Mouse (Mus musculus) heart, adult 2 months (tissue): Measurements from ENCODE around the gene Cdiptos. TPM values are rescaled to one million over a fixed set of nuclear protein-coding genes. Genes with fewer than 3 reads are reported as not detected.

Experiments used
- DNase-seq, 2 experiments: peaks; one replicate each; pipeline ENCODE4 v3.0.0; 2021
- H3K27ac ChIP-seq: fragments of 200-600 bp; 2 replicates; pipeline ENCODE4 v1.8.1; 2022
- H3K27me3 ChIP-seq: fragments of 200-500 bp; 2 replicates; pipeline ENCODE4 v1.6.1; 2012; ENCODE audit warnings: mild to moderate bottlenecking, low read length, inconsistent platforms, mixed read lengths; ENCODE audit not compliant: control insufficient read depth, insufficient read depth
- H3K36me3 ChIP-seq: fragments of 200-500 bp; 2 replicates; pipeline ENCODE4 v1.6.1; 2012; ENCODE audit warnings: low read length, inconsistent platforms; ENCODE audit not compliant: control insufficient read depth, insufficient read depth
- H3K4me1 ChIP-seq: fragments of 200-500 bp; 2 replicates; pipeline ENCODE4 v1.6.1; 2011; ENCODE audit warnings: low read length; ENCODE audit not compliant: control insufficient read depth, insufficient read depth
- H3K4me3 ChIP-seq: fragments of 200-600 bp; 2 replicates; pipeline ENCODE4 v1.8.1; 2022
- H3K79me2 ChIP-seq: fragments of 200-500 bp; replicated peaks from 2 replicates; pipeline ENCODE4 v1.6.1; 2012; ENCODE audit warnings: mild to moderate bottlenecking, inconsistent platforms, low read length, moderate library complexity, mixed read lengths; ENCODE audit not compliant: control insufficient read depth, insufficient read depth
- H3K9ac ChIP-seq: fragments of 200-500 bp; 2 replicates; pipeline ENCODE4 v1.6.1; 2012; ENCODE audit warnings: low read depth, mild to moderate bottlenecking, control low read depth, inconsistent platforms, low read length, mixed read lengths
- CTCF ChIP-seq: fragments of 200-600 bp; IDR thresholded peaks from 2 replicates; pipeline ENCODE4 v1.8.1; 2022; ENCODE audit warnings: antibody characterized with exemption, mild to moderate bottlenecking, moderate library complexity
- EP300 ChIP-seq: fragments of 200-500 bp; IDR thresholded peaks from 2 replicates; pipeline ENCODE4 v1.6.1; 2011; ENCODE audit warnings: low read depth, low read length, control low read depth; ENCODE audit not compliant: insufficient read depth
- POLR2A ChIP-seq: fragments of 200-500 bp; IDR thresholded peaks from 2 replicates; pipeline ENCODE4 v1.6.1; 2011; ENCODE audit warnings: mild to moderate bottlenecking, low read depth, low read length, control low read depth; ENCODE audit not compliant: insufficient read depth
- WGBS: fragments of 180-500 bp; shearing (Covaris S2); methylation state at CpG from one replicate; pipeline ENCODE4 v1.1.7; 2018; 5-methylcytosine and 5-hydroxymethylcytosine counted together
- intact Hi-C: fragments of 180-260 bp; cut with DNase I; formaldehyde crosslinking; loops from one replicate; pipeline ENCODE4 v1.15.1; 2025
- polyA plus RNA-seq: library from polyadenylated mRNA; depleted of rRNA; stranded (reverse); fragments of >200 nt; gene quantifications from 2 replicates; pipeline ENCODE4 v1.2.3, GENCODE M21; 2012
- total RNA-seq, 2 experiments: library from RNA; stranded (reverse); gene quantifications; 2 replicates each; pipeline ENCODE4 v1.2.3; 2021

Cdiptos gene
- total and polyA plus RNA-seq, 3 experiments: 0.39 to 2.5 TPM; not detected in 1

DNA sequence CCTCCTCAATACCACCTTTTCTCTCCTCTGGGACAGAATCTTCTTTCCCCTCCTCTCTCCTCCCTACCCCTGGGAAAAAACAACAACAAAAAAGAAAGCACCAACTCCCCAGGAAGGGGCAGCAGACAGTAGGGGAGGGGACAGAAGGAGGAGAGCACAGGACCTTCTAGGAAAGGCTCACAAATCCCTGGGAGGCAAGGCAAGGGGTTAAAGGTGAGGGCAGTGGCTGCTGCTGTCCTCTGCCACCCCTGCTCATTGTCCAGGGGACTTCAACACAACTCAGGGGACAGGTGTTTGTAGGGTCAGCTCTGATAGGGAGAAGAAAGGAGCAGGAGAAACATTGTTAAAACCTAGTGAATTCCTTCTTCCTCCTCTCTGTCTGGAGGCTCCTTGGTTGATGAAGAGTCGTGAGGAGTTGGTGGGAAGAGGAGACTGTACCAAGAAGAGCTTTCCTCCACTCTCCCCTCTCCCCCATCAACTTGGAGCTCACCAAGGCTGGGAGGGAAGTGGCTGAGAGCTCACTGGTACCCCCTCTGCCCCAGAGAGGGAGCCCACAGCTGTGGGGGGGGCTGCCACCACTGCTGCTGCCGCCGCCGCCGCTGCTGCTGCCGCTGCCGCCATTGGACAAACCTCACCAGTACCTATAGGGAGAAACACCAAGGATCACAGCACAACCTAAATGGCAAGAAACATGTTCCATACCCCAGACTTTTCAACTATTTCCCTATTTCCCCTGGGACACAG is 46.8 kb upstream of the Cdiptos start:
- peaks cover 3% of the 10 kb centered on the region; the same call in 1 of the 2 replicates for H3K36me3 ChIP-seq
- DNase-seq: no peak
- 81% methylated on average over 7 of the region's 7 CpGs for WGBS
- no peak overlapping the region for H3K9ac ChIP-seq
- peaks cover 7% of the 10 kb centered on the region for H3K4me1 ChIP-seq
- no peaks in the 10 kb centered on the region for H3K79me2 ChIP-seq
- TF ChIP-seq CTCF (no peak), POLR2A (no peak), EP300 (no peak)
- H3K27me3 ChIP-seq: no peaks in the 10 kb centered on the region
- H3K27ac ChIP-seq: no peak overlapping the region
- intact Hi-C loops: no loop called here
- no peak overlapping the region for H3K4me3 ChIP-seq

DNA sequence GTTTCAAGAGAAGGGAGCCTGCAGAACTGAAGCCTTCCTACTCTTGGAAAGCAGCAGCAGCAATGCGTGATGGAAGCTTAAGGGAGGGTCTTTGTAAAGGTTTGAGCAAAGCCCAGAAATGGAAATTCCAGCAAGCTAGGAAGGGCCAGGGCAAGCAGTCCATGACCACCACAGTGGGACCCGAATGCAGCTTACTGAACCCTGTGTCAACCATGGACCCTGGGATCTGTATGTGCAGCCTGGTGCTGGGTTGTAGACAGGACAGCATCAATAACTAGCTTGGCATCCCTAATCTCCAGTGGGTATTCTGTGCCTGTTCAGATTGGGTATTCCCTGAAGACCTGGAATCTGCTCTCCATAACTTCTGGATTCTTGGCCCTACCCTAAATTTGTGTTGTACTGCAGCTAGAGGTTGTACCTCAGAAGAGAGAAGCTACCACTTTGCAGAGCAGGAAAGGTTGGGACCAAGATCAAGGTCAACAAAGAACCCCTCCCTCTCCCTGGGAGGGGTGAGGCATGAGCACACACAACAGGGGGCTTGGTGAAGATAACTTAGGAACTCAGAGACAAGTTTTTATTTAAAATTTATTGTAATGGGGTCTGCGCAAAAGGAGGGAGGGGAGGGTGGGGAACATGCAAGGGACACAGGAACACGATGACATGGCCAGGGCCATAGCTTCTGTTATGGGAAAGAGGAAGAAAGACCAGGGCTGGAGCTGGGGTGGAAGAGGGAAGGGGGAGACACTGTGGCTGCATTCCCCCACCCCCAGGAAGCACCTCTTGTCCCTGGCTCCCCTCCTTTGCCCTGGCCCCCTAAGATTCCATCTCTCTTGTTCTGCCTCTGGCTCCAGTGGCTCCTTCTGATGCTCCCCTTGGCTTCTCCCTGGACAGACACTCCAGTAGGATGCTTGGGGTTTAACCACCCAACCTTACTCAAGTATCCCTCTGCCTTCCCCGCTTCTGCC is 45.9 kb upstream of the Cdiptos start:
- Histone ChIP-seq H3K4me3 (no peak overlapping the region), H3K9ac (no peak overlapping the region), H3K79me2 (no peaks in the 10 kb centered on the region), H3K27me3 (no peaks in the 10 kb centered on the region), H3K36me3 (peaks cover 3% of the 10 kb centered on the region; the same call in 1 of the 2 replicates), H3K27ac (peak overlapping the region; percentile 17), H3K4me1 (peaks cover 6% of the 10 kb centered on the region)
- 60% methylated on average over 5 of the region's 5 CpGs for WGBS
- TF ChIP-seq EP300: no peak
- TF ChIP-seq CTCF: no peak
- TF ChIP-seq POLR2A: no peak
- intact Hi-C loops: no loop called here
- no peak for DNase-seq

DNA sequence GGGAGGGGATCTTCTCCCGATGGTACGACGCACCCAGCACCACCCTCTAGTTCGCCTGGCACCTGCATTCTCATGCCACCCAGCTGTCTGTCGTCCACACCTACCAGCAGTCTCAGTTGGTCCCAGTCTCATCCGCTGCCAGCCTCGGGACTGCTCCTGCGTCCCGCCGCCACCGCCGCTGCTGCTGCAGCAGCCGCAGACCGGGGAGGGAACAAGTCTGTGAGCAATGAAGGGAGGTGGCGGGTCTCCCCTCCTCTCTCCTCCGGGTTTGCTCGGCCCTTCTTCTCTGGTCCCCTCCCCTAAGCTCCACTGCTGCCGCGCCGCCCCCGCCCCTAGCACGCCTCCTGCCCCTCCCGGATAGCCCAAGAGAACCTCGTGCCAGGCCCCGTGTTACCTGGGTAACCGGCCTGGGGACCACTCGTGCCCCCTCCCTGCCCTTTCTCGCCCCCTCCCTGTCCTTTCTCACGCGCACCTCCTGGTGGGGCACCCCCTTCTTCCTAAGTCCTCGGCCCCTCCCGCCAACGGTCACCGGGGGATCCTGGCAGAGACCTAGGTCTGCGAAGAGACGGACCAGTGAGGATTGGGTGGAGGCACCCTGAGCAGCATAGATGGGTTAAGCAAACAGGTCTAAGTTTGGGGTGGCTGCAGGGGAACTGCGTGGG is 45.1 kb upstream of the Cdiptos start, which contains the start of the genes Gm42742 and Prrt2:
Gene Gm42742 (minus strand): TSS at position 197 of the 662 bp plus-strand sequence.
Gene Prrt2 (minus strand): TSS at position 311 of the 662 bp plus-strand sequence.
- peak; percentile 63 to 65 for DNase-seq
- peak within 1 kb of the TSS; percentile 36 for H3K27ac ChIP-seq
- intact Hi-C loops: no loop called here
- WGBS: 4% methylated on average over 35 of the region's 37 CpGs
- peak within 1 kb of the TSS; percentile 79 for H3K9ac ChIP-seq
- peaks cover 7% of the 10 kb centered on the region for H3K4me1 ChIP-seq
- no peak for TF ChIP-seq EP300
- TF ChIP-seq CTCF: no peak
- peak; percentile 56 for TF ChIP-seq POLR2A
- H3K79me2 ChIP-seq: no peaks in the 10 kb centered on the region
- H3K4me3 ChIP-seq: peak within 1 kb of the TSS; percentile 46
- H3K27me3 ChIP-seq: no peaks in the 10 kb centered on the region
- peaks cover 3% of the 10 kb centered on the region; the same call in 1 of the 2 replicates for H3K36me3 ChIP-seq

DNA sequence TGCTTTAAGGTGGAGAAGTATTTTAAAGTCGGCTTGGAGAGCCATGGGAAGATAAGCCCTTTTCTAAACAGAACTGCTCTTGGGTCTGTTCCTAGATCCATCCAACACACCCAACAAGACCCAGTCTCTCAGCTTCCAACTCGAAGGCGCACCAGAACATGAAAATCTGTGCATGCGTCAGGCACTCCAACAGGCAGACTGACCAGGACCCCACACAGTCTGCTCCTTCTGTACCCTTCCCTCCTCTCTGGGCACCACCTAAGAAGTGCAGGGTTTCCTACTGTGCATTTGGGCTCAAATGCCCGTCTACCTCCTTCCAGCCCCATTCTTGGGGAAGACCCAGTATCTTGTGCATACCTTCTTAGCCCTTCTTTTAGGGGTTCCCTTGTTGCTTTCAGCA is 44.6 kb upstream of the Cdiptos start:
- no peak for TF ChIP-seq CTCF
- TF ChIP-seq POLR2A: no peak
- 42% methylated on average over 5 of the region's 5 CpGs for WGBS
- Histone ChIP-seq H3K4me1 (peaks cover 12% of the 10 kb centered on the region), H3K9ac (peak overlapping the region; percentile 79), H3K36me3 (peaks cover 6% of the 10 kb centered on the region), H3K79me2 (no peaks in the 10 kb centered on the region), H3K27ac (peak overlapping the region; percentile 36), H3K27me3 (no peaks in the 10 kb centered on the region), H3K4me3 (peak overlapping the region; percentile 46)
- intact Hi-C loops: no loop called here
- peak in 1 of 2 experiments; percentile 8 for DNase-seq

DNA sequence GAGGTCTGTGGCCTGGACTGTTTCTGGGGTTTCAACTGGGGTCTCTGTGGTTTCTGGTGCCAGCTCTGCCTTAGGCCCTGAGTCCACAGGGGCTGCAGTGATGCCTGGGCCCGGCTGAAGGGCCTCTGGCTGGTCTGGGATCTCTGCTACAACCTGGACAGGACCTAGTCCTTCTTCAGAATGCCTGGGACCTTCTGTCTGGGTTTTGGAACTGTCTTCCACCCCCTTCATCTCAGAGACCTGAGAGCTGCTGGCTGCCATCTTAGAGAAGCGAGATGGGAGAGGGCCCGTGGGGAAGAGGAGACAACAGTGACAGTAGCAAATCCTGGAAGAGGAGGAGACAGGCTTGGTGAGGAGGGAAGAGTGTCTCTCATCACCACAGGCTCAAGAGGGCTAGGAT is 44.1 kb upstream of the Cdiptos start:
- 73% methylated on average over 3 of the region's 3 CpGs for WGBS
- no peak overlapping the region for H3K4me3 ChIP-seq

More for the DNA sequence above, 44.1 kb upstream of the Cdiptos start:
- Histone ChIP-seq H3K27me3 (no peaks in the 10 kb centered on the region), H3K36me3 (peaks cover 6% of the 10 kb centered on the region), H3K9ac (no peak overlapping the region), H3K4me1 (peaks cover 13% of the 10 kb centered on the region), H3K79me2 (no peaks in the 10 kb centered on the region; the same call in 1 of the 2 replicates), H3K27ac (peak overlapping the region; percentile 36; the same call in 1 of the 2 replicates)
- intact Hi-C loops: no loop called here
- TF ChIP-seq POLR2A: no peak
- no peak for TF ChIP-seq CTCF
- no peak for TF ChIP-seq EP300
- DNase-seq: no peak
